Mouse (Mus musculus): ENCODE measurements around the gene Il16.
"Not testable (repeated sequence)": the region's sequence is repeated elsewhere in the genome, so short reads cannot be mapped to it uniquely, and the experiment has no call there.

Gene Il16

DNA sequence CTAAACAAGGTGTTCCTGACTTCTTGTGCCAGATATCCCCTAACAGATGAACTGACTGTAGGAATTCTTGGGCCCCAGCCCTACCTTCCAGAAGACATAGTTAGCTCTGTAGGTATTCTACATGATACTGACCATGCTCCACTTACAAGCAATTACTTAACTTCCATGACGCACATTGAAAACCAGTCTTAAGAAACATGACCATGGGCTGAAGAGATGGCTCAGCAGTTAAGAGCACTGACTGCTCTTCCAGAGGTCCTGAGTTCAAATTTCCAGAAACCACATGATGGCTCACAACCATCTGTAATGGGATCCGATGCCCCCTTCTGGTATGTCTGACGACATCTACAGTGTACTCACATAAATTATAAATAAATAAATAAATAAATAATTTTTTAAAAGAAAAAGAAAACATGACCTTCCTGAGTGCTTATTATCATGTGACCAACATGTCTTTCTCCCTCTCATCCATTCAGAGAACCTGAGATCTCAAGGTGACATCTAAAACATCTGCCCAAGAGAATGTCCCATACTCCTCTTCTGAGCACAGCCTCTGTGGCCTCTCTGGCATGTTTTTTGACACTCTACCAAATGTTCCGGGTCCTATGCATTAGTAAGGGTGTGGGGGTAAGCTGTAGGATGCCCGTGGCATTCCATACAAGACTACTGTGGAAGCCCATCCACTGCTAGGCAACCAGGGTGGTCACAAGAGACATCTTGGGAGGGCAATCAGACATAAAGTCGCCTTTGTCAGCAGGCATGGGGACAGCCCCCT is 9.0 kb downstream of the Il16 start:
- in situ Hi-C loops (cut with MseI, MboI), result no loop called here

DNA sequence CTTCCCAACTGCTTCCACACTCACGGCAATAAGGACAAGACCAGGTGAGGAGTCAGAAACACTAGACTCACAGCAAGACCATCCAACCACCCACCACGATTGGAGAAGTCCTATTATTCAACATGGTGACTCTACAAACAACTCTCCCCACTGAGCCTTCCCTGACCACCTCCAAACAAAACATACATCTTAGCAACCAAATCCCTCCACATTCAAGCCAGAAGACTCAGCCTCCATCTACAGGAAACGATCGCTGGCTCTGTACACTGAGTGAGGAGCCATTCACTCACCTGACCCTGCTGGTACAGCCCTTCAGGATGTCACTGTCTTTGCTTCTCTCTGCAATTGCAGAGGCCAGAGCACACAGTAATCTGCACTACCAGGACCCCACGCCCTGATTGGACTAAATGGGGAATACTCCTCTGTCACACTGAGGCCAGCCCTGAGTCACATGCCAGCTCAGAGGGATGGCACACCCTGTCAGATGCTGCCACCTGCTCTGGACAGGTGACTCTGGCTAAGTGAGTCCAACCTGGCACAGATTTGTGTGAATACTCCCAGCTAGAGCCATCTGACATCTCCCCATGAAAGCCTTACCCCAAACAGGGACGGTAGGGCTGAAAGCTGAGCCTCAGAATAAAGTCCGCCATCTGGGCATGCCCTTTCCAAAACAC is 10.3 kb downstream of the Il16 start:
- in situ Hi-C loops (cut with MseI, MboI), result no loop called here

DNA sequence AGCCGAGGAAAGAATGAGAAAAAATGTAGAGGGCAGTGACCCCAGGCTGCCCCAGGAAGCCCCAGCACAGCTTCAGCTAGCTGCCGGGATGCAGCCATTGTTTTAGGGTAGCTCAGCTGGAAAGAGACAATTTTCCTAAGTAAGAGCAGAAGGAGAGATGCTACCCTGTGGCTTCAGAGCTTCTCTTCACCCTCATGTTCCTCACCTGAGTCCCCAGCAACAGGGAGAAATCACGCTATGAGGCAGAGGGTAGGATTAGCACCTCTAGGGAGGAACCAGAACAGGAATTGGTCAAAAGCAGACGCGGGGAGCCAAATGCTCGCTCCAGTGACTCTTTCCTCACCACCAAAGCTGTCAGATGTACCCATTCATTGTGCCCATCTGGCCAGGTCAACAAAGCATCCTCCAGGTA is 10.8 kb downstream of the Il16 start:
- in situ Hi-C loops (cut with MseI, MboI), result no loop called here

DNA sequence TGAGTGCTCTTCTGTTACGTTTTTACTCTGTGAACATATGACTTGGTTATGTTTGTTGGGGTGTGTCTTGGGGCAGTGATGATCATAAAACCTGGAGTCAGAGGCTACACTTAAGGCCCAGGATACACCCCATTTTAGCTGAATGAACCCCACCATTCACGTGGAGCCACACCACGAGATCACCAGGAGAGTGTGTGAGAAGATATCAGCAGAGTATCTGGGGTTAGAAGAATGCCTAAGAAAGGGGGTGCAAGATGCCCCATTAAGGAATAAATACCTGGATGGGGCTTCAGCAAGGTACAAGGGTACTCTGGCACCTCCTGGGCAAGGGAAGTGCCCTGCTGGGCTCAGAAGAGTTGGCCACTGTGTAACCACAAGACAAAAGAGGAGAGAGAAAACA is 11.3 kb downstream of the Il16 start:
- in situ Hi-C loops (cut with MseI, MboI), result no loop called here

DNA sequence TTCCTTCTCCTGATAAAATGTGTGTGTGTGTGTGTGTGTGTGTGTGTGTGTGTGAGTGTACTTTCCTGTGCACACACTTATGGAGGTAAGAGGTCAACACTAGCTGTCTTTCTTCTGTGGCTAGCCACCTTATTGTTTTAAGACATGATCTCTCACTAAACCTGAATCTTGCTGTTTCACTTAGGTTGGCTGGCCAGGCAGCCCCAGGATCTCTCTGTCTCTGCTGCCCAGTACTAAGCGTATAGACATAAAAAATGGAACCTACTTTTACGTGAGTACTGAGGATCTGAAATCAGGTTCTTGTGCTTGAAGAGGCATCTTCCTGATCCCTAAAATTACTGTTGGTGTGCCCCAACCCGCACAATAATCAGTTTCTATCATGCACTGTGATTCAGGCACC is 12.7 kb downstream of the Il16 start:
- in situ Hi-C loops (cut with MseI, MboI), result no loop called here

DNA sequence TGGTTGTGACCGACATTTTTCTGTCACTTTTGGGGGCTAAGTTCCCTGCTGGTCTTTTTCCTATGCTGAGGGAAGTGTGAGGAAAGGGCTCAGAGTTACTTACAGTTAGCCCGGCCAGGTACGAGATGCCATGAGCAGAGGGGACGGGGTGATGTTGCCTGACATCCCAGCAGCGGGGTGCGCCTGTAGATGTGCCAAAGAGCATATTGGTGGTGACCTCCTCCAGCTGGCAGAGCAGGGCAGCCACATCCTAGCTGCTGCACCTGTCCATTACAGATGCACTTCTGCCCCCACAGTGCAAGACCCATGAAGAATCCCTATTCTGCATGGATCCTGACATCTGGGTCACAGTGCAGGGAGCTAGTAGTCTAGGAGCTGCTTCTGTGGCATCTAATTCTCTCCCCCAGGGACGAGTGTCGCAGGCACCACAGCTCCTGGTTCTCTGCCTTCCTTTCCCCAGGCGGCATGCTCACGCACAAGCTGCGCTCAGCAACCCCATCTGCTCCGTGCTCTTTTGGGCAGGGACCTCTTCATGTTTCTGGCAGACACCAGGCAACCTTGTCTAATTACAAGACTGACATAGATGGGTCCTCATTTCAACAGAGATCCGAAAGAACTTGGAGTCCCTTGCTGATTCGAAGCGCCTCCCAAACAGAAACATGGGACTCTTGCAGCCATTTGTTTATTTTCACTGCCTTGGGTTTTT is 13.4 kb downstream of the Il16 start:
- in situ Hi-C loops (cut with MseI, MboI), result no loop called here

DNA sequence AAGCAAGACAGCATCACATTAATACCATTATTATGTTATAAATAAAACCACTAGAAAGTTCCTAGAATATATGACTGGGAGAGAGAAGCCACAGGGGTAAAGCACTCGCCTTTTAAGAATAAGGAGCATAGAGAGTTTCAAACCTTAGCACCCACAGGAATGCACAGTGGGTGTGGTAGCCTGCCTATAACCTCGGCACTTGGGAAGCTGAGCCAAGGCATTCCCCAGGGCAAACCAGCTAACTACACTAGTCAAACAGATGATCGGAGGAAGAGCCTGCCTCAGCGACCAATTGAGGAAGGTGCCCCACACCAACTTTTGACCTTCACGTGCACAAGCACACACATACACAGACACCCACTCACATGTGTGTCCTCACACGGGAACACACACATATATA is 14.2 kb downstream of the Il16 start:
- in situ Hi-C loops (cut with MseI, MboI), result no loop called here

DNA sequence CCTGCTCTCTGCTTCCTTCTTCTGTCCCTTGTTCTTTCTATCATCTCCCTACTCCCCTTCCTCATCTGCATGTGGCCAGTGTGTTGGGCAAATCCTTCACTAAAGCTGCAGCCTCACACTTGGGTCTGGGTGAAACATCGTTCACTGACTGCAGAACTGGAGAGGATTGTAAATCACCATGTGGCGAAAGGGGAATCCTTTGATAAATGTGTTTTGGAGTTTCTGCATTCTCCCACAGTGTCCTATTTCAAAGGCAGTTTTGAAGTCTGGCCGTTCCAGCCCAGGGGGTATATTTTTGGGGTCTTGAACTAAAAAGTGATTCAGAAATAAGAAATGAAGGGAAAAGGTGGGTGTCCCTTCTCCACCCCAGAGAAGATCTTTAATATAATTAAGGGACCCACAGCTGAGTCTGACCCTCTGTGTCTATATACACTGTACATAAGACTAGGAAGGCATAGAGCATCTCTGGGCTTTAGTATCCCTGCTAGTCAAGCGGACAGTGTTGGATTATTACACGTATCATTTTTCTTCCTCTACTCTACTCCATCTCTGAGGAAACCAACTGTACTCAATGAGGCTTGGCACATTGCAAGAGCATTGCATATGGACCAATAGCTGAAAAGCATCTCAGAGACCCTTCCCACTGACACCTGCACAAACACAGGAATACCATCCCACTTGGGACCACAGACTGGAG is 18.4 kb downstream of the Il16 start:
- in situ Hi-C loops (cut with MseI, MboI), result no loop called here

DNA sequence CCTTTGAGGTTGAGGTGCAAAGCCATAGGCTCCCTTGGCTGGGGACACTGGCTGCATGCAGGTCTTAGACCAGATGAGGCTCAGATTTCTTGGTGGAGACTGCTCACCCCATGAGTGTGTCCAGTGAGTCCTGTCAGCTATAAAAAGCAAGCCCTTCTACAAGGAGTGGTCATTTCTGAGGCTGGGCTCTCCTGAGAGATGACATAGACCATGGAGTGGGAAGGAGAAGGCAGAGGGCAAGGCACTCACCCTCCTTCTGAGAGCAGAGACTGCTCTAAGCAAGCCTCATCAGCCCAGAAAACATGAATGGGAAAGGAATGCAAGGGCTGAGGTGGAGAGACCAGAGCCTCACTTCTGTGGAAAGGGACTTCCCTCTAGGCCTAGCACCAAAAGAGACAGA is 19.7 kb downstream of the Il16 start:
- in situ Hi-C loops (cut with MseI, MboI), result no loop called here

DNA sequence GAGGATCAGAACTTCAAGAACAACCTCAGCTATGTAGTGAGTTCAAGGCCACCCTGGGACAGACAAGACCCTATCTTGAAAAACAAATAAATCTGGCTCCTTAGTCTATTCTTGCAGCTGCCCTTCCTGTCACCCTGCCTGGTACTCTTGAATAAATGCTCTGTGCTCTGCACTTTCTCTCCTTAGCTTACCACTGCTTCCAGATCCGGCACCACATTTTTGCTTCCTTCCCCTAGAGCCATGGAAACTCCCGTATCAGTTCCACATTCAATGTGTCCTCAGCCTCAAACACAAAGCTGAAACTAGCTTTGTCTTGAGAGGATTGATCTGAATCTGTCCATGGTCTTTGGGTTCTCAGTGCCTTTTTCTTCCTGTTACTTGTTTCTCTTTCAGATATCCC is 21.0 kb downstream of the Il16 start:
- in situ Hi-C loops (cut with MseI, MboI), result no loop called here

DNA sequence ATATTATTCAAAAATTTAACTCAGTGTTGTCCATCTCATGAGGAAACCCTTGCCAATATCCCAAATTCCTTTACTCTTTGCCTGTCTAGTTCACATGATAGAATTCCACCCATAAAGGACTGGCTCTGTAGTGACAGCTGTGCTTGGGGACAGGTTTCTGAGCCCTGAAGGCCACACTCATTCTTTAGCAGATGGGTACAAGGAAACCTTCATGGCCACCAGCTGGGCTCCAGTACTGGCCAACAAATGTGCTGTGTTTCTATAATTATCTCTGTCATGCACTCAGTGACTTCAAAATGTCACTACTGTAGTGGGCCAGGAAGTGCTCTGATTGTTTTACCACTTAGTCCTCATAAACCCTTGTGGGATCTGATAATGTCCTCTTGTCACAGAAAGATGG is 21.6 kb downstream of the Il16 start:
- in situ Hi-C loops (cut with MseI, MboI), result no loop called here

DNA sequence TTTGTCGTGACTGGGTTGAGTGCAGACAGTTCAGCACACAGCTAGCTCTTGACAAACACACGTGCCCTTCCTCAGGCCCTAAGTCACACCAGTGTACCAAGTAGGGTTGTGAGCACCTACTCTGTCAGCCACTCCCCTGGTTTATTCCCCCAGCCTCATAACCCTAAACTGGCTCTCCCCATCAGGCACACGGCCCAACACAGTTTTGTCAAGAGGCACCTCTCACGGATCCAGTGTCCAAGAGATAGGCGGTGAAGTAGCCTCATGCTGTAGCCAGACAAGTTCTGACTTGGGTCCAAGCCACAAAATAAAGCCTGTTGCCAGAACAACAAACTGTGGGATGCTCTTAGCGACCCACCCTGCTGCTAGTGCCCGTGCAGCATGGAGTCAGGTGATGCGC is 22.3 kb downstream of the Il16 start:
- in situ Hi-C loops (cut with MseI, MboI), result no loop called here

DNA sequence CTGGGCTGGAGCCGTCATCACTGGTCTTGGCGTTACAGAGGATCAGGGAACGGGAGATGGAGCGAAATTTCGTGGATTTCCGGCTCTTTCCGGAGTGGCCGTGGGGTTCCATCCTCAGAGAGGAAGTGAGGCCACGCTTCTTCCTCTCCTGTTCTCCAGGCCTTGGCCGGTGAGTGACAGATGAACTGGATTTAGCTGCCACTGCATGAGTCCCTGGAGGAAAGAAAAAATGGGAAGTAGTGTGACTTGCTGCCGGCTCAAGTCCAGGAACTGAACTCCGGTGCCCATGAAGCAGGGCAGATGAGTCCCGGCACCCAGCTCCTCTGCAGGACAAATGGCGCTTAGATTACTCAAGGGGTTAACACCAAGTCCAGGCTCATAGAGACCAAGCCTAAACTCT is 23.0 kb downstream of the Il16 start:
- in situ Hi-C loops (cut with MseI, MboI), result no loop called here

DNA sequence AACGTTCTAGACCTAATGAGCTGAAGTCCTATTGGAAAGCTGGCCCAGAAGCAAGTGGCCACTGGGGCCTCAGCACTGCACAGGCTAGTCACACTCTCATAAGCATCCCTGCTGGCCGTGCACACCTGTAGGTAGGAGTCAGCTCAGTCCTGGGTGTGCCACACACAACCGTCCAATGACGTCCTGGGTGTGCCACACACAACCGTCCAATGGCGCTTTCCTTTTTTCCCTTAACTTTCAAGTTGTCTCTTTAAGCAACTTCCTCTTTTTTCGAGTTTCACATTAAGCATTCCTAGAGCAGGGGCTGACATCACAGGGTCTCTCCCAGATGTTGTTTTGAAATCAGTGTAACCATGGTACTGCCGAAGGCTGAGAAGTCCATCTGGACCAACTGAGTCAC is 25.3 kb downstream of the Il16 start:
- in situ Hi-C loops (cut with MseI, MboI), result no loop called here

DNA sequence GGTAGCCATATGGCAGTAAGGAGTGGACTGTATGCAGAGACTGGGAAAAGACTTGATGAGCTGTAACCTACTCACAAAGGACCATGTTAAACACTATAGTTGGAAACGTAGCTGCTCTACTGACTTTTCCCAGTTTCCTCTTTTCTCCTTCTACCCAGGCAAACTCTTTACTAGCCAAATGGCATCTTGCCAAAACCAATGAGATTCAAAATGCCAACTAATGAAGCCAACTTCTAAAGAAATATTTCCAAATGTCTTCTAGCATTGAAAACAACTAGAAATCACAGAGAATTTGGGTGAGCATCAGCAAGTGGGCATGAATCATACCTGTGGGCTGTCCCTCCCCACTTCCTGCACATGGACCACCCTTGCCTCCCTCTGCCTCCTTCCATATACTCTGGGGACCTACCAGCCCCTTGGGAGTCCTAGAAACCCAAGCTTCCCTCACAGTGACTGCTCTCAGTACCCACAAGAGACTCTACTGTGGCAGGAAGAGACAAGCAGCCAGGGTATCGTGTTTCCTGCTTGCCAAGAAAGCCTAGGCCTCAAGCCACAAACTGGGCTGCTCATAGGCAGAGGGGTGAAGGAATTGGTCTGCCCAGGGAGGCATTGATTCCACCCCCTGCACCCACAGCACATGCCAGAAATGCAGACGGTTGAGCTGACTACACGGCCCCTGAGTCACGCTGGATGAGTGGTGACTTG is 28.4 kb downstream of the Il16 start:
- in situ Hi-C loops (cut with MseI, MboI), result no loop called here

DNA sequence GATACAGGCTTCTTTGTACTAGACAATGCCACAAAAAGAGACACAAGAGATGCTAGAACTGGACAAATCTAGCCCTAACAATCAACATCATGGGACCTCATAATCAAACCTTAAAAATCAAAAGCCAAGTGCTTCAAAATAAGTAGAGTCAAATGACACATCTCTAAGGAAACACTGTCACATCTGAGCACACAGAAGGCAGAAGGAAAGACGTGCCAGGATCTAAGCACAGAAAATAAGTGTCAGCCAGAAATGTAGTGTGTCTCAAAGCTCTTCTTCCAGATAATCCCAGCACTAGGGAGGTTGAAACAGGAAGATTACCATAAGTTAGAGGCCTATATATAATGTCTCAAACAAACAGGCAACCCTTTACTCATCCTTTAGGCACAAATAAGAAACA is 31.9 kb downstream of the Il16 start:
- in situ Hi-C loops (cut with MseI, MboI), result no loop called here

DNA sequence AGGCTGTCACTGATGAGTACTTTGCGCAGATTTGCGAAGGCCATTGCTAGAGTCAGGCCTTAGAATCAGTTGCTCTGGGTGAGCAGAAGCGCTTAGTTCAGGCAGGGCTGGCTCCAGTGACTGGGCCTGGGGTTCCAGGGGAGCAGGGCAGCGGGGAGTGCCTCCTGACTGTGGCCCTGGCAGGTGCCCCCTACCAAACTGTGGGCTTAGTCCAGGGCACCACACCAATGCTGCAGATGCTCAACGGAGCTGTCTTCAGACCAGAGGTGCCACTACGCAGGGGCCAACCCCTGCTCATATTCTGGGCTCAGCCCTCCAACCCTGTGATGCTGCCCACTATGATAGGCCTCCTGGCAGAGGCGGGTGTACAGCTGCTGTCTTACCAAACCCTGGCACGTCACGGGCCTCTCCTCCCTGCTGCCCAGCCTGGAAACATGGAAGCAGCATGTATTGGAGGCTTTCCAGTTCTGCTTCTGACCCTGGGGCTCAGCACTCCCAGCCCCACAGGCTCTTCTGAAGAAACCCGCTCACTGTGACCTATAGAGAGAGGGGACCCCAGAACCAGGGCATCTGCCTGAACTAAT is 33.8 kb downstream of the Il16 start:
- in situ Hi-C loops (cut with MseI, MboI), result not testable (repeated sequence)

DNA sequence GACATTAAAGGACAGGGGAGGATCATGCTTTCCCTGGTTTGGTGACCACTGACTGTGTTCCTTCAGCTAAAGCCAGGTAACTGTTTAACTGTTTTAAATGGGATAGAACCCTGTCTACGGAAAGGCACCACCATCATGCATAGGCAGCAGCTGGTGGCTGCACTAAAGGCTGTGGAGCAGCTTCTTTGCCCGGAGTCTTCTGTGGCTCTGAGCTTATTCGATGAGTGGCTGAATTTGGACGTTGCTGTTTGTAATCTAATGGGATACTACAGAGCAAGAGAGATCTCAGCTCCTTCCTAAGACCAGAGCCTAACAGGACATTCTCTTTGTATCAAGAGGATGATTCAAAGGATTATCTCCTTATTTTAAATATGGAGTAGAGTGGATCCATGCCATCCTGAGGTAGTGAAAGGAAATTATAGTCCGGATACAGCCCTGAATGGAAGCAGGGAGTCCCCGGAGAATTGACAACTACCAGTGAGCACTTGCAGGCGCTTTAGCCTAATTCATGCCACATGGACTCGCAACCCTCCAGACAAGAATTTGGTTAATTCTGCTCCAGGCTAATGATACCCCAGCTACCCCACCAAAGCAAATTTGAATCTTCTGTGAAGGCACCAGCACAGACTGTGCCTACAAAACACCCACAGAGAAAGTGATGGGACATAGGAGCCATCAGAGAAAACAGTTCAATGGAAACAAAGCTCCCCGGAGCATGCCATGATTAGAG is 42.3 kb downstream of the Il16 start:
- in situ Hi-C loops (cut with MseI, MboI), result no loop called here

DNA sequence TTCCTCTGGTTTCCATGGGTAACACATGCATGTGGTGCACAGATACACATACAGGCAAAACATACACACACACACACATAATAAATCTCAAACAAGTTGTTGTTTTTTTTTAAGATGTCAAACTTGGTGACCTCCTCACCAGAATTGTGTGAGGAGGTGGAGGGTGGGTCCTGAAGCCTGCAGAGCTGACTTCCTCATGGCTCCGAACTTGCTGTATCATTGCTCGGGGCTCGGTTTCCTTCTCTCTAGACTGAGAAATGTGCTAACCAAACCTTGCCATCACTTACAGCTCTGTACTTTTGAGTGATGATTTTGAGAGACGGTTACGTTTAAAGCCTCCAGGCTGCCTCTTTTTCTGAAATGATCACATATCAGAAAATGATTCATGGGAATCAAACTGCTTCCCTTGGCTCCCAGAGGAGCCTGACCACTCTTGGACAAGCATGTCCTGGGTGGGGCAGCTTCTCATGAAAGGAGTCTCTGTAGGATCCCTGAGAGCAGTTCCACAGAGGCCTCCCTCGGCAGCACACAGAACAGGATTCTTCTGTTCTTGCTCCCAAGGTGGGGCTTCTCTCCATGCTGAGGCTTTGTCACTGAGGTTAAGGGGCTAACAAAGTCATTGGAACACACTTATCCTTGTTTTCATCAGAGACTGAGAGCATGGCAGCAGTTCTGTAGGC is 46.3 kb downstream of the Il16 start:
- in situ Hi-C loops (cut with MseI, MboI), result no loop called here
